Mouse (Mus musculus) activated CD4-positive, CD25-positive, alpha-beta regulatory T cell, adult 4 months (primary cell): ENCODE results near the gene 2510002D24Rik. TPM values are rescaled to one million over a fixed set of nuclear protein-coding genes. Genes with fewer than 3 reads are reported as not detected.
A peak's percentile ranks its signal among the peaks of the same experiment; 100 is the strongest.

Source experiments
- ATAC-seq: one replicate; pipeline ENCODE4 v1.8.0; 2017
- polyA plus RNA-seq, 2 experiments: library from polyadenylated mRNA; unstranded; fragments of 100-300 nt; shearing (Covaris generic); gene quantifications; one replicate each; pipeline ENCODE4 v1.2.1; 2017

The 2510002D24Rik gene
- polyA plus RNA-seq = 100 to 1,000 TPM in 1 of 2 experiments, 10 to 100 TPM in 1; 78.3 to 102 TPM

- ATAC-seq = peak; percentile 98
Observed at GRCm38 (mm10) chr16:18836468-18837208, at the start of gene 2510002D24Rik, which contains the start of gene Gm28539. TSS of gene 2510002D24Rik (plus strand) at chr16:18836578. TSS of gene Gm28539 (plus strand) at chr16:18836584.

- ATAC-seq = no peak
Observed at GRCm38 (mm10) chr16:18786652-18787051, 49.7 kb upstream of the 2510002D24Rik start.

GRCm38 (mm10) chr16:18788627-18789406 lies 47.6 kb upstream of the 2510002D24Rik start:
- ATAC-seq = no peak

- ATAC-seq = no peak
Observed at GRCm38 (mm10) chr16:18795223-18795899, 41.0 kb upstream of the 2510002D24Rik start.

GRCm38 (mm10) chr16:18796645-18797044 lies 39.7 kb upstream of the 2510002D24Rik start:
- ATAC-seq = no peak

- ATAC-seq = no peak
Observed at GRCm38 (mm10) chr16:18798151-18798550, 38.2 kb upstream of the 2510002D24Rik start.

- no peak for ATAC-seq
Observed at GRCm38 (mm10) chr16:18798841-18799240, 37.5 kb upstream of the 2510002D24Rik start.

- ATAC-seq = no peak
Observed at GRCm38 (mm10) chr16:18805746-18806145, 30.6 kb upstream of the 2510002D24Rik start.

GRCm38 (mm10) chr16:18809001-18809400 lies 27.4 kb upstream of the 2510002D24Rik start:
- no peak for ATAC-seq

- peak; percentile 0 for ATAC-seq
Observed at GRCm38 (mm10) chr16:18811032-18811431, 25.3 kb upstream of the 2510002D24Rik start.

GRCm38 (mm10) chr16:18811468-18812384 lies 24.7 kb upstream of the 2510002D24Rik start, which contains the start of the genes Ufd1 and Cdc45:
TSS of gene Ufd1 (plus strand) at chr16:18811779.
TSS of gene Cdc45 (minus strand) at chr16:18811987.
- ATAC-seq = peak; percentile 92

- no peak for ATAC-seq
Observed at GRCm38 (mm10) chr16:18812385-18812910, 23.9 kb upstream of the 2510002D24Rik start.

- no peak for ATAC-seq
Observed at GRCm38 (mm10) chr16:18822356-18822755, 14.0 kb upstream of the 2510002D24Rik start.

GRCm38 (mm10) chr16:18822925-18823324 lies 13.5 kb upstream of the 2510002D24Rik start:
- ATAC-seq = no peak

GRCm38 (mm10) chr16:18828630-18829029 lies 7.7 kb upstream of the 2510002D24Rik start:
- no peak for ATAC-seq

- ATAC-seq = no peak
Observed at GRCm38 (mm10) chr16:18829102-18829501, 7.3 kb upstream of the 2510002D24Rik start.

- no peak for ATAC-seq
Observed at GRCm38 (mm10) chr16:18833486-18833885, 2.9 kb upstream of the 2510002D24Rik start.

GRCm38 (mm10) chr16:18836073-18836467 lies 308 bp upstream of the 2510002D24Rik start:
- peak; percentile 30 for ATAC-seq

GRCm38 (mm10) chr16:18838346-18838745 lies 2.0 kb downstream of the 2510002D24Rik start:
- ATAC-seq = no peak

- ATAC-seq = no peak
Observed at GRCm38 (mm10) chr16:18846301-18846820, 10.0 kb downstream of the 2510002D24Rik start.
